Mouse (Mus musculus): ENCODE results near the gene Aipl1.

GRCm38 (mm10) chr11:72049171-72049759 is 12.0 kb upstream of the Aipl1 start:
- no peak for TF ChIP-seq CTCF (IDR thresholded peaks at IDR 0.05; ENCODE audit: control insufficient read depth, insufficient read depth, insufficient read length)
- TF ChIP-seq MYOG (IDR thresholded peaks at IDR 0.05; ENCODE audit: control insufficient read depth, extremely low read depth, insufficient read length): no peak
- no peak for TF ChIP-seq MYOD1 (IDR thresholded peaks at IDR 0.05; ENCODE audit: control insufficient read depth, insufficient read length, low read depth)
